Mouse (Mus musculus) liver, adult 2 months (tissue): ENCODE results near the gene Dcdc2b.

ENCODE experiments used
- CTCF ChIP-seq: fragments of 200-500 bp; IDR thresholded peaks from 2 replicates; pipeline ENCODE4 v1.5.1; 2011; ENCODE audit warnings: low read depth, low read length, control low read depth
- POLR2A ChIP-seq: fragments of 200-500 bp; IDR thresholded peaks from 2 replicates; pipeline ENCODE4 v1.6.1; 2011; ENCODE audit warnings: low read length, control low read depth; ENCODE audit not compliant: insufficient read depth; ENCODE audit errors: extremely low read depth

DNA sequence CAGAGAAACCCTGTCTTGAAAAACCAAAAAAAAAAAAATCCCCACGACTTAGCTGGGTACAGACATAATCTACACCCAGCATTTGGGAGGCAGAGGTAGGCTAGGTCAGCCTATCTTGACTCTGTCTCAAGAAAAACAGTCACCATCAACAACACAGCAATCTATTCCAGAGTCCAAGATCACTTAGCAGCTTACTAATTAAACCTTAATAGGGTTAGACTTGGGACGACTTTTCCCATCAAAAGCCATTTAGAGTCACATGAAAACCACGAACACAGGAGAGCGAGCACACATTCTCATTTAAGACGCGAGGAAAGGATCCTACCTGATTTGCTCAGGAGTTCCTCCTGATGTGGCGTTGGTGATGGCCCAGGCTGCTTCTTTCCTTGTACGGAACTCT is 36.3 kb upstream of the Dcdc2b start:
- TF ChIP-seq CTCF (no peak), POLR2A (no peak)
